Mouse (Mus musculus) left cerebral cortex, postnatal 4 days (tissue): Measurements from ENCODE around the gene Ddah1. TPM values are rescaled to one million over a fixed set of nuclear protein-coding genes. Genes with fewer than 3 reads are reported as not detected.
"Not testable (repeated sequence)": the region's sequence is repeated elsewhere in the genome, so short reads cannot be mapped to it uniquely, and the experiment has no call there.

Experiments used
- DNase-seq: peaks from one replicate; pipeline ENCODE4 v3.0.0-alpha.2; 2022
- intact Hi-C: fragments of 180-260 bp; cut with DNase I; formaldehyde crosslinking; loops from one replicate; pipeline ENCODE4 v1.15.1; 2025
- total RNA-seq, 2 experiments: library from RNA; stranded (reverse); gene quantifications; 2 replicates each; pipeline ENCODE4 v1.2.3; 2021

The Ddah1 gene
- total RNA-seq, 2 experiments from 2014 or later = 97.6 to 108 TPM

GRCm38 (mm10) chr3:145897749-145898148 lies 139.3 kb downstream of the Ddah1 start:
- intact Hi-C loops = loop anchor here (10.0 kb wide), 1 partner anchor 143 kb away; the partner anchor contains the start of gene Ddah1
- no peak for DNase-seq

GRCm38 (mm10) chr3:145899832-145900231 lies 141.4 kb downstream of the Ddah1 start:
- intact Hi-C loops = loop anchor here (10.0 kb wide), 1 partner anchor 145 kb away; the partner anchor contains the start of gene Ddah1

GRCm38 (mm10) chr3:145903530-145903929 lies 145.1 kb downstream of the Ddah1 start:
- intact Hi-C loops = no loop called here
- DNase-seq = no peak

More at GRCm38 (mm10) chr3:145899832-145900231, 141.4 kb downstream of the Ddah1 start:
- peak; percentile 33 for DNase-seq

GRCm38 (mm10) chr3:145904850-145905776 lies 146.6 kb downstream of the Ddah1 start:
- intact Hi-C loops = loop anchor here (1.0 kb wide), 1 partner anchor 321 kb away; no protein-coding TSS in a partner anchor
- DNase-seq = peak; percentile 58

- intact Hi-C loops = no loop called here
- no peak for DNase-seq
Measured at GRCm38 (mm10) chr3:145906582-145906981, 148.1 kb downstream of the Ddah1 start.

- intact Hi-C loops = no loop called here
- DNase-seq = no peak
Measured at GRCm38 (mm10) chr3:145912512-145912911, 154.0 kb downstream of the Ddah1 start.

- no peak for DNase-seq
- intact Hi-C loops = no loop called here
Measured at GRCm38 (mm10) chr3:145913263-145913662, 154.8 kb downstream of the Ddah1 start.

GRCm38 (mm10) chr3:145913942-145914341 lies 155.5 kb downstream of the Ddah1 start:
- intact Hi-C loops, DNase-seq: not testable (repeated sequence)

- DNase-seq = no peak
- intact Hi-C loops = no loop called here
Measured at GRCm38 (mm10) chr3:145916374-145916773, 157.9 kb downstream of the Ddah1 start.

- intact Hi-C loops = no loop called here
- DNase-seq = no peak
Measured at GRCm38 (mm10) chr3:145916826-145917225, 158.4 kb downstream of the Ddah1 start.

- no peak for DNase-seq
- intact Hi-C loops = no loop called here
Measured at GRCm38 (mm10) chr3:145922019-145922854, 163.8 kb downstream of the Ddah1 start, which contains the start of gene Bcl10. Gene Bcl10, plus strand, starts transcription at chr3:145922804.

GRCm38 (mm10) chr3:145922971-145923370 lies 164.5 kb downstream of the Ddah1 start:
- intact Hi-C loops = no loop called here
- no peak for DNase-seq

- intact Hi-C loops = no loop called here
- DNase-seq = peak; percentile 99
Measured at GRCm38 (mm10) chr3:145923874-145924577, 165.6 kb downstream of the Ddah1 start.

GRCm38 (mm10) chr3:145924649-145925337 lies 166.3 kb downstream of the Ddah1 start:
- peak; percentile 60 for DNase-seq
- intact Hi-C loops = no loop called here

GRCm38 (mm10) chr3:145925506-145925905 lies 167.0 kb downstream of the Ddah1 start:
- DNase-seq = no peak
- intact Hi-C loops = no loop called here

- no peak for DNase-seq
- intact Hi-C loops = no loop called here
Measured at GRCm38 (mm10) chr3:145929525-145930400, 171.3 kb downstream of the Ddah1 start.

GRCm38 (mm10) chr3:145933845-145934244 lies 175.4 kb downstream of the Ddah1 start:
- intact Hi-C loops = no loop called here
- no peak for DNase-seq

- peak; percentile 93 for DNase-seq
- intact Hi-C loops = no loop called here
Measured at GRCm38 (mm10) chr3:145937505-145938404, 179.3 kb downstream of the Ddah1 start, which contains the start of gene 2410004B18Rik. Gene 2410004B18Rik, plus strand, starts transcription at chr3:145938014.
